Mouse (Mus musculus): ENCODE measurements around the gene Rgcc. TPM values are rescaled to one million over a fixed set of nuclear protein-coding genes. Genes with fewer than 3 reads are reported as not detected.

The Rgcc gene
- polyA plus RNA-seq, 1 experiment from 2014 or later = 65.4 TPM

DNA sequence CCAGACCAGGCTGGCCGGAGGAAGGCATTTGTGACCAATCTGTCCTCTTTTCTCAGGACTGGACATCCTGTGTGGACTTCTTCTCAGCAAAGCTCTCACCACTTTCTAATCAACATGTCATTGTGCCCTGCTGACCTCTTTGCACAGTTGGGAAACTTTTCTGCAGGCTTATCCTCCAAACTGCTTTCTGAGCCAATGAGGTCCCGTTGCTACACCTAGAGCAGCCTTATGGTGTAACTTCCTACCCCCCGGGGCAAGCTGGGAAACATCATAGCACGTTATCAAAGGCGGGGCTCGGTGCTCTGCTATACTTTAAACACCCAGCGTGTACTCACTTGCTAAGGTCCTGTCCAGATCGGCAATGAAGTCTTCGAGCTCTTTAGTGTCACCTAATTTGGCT is 11.5 kb downstream of the Rgcc start:
- Histone ChIP-seq H3K4me1 (peaks cover 28% of the 10 kb centered on the region), H3K4me3 (no peak overlapping the region), H3K9ac (no peak overlapping the region), H3K27ac (no peak overlapping the region), H3K27me3 (no peaks in the 10 kb centered on the region), H3K36me3 (no peaks in the 10 kb centered on the region), H3K9me3 (no peaks in the 10 kb centered on the region), H3K4me2 (no peak overlapping the region)
- ATAC-seq (ENCODE audit: insufficient number of reproducible peaks, low FRiP score, low TSS enrichment, low read depth) = no peak
- 21% methylated on average over 9 of the region's 9 CpGs for WGBS

- no peak overlapping the region for H3K4me2 ChIP-seq
- H3K36me3 ChIP-seq = no peaks in the 10 kb centered on the region
- H3K9me3 ChIP-seq = no peaks in the 10 kb centered on the region
- 57% methylated on average over 3 of the region's 3 CpGs for WGBS
- H3K9ac ChIP-seq = no peak overlapping the region
- H3K4me1 ChIP-seq = peaks cover 26% of the 10 kb centered on the region
- no peak for ATAC-seq (ENCODE audit: insufficient number of reproducible peaks, low FRiP score, low TSS enrichment, low read depth)
- H3K27ac ChIP-seq = no peak overlapping the region
- H3K27me3 ChIP-seq = no peaks in the 10 kb centered on the region
- no peak overlapping the region for H3K4me3 ChIP-seq
Observed at GRCm38 (mm10) chr14:79288280-79288679, 13.2 kb downstream of the Rgcc start.

- no peak overlapping the region for H3K27ac ChIP-seq
Observed at GRCm38 (mm10) chr14:79287251-79287863, 14.1 kb downstream of the Rgcc start.

GRCm38 (mm10) chr14:79285549-79285948 is 15.9 kb downstream of the Rgcc start:
- Histone ChIP-seq H3K9me3 (no peaks in the 10 kb centered on the region), H3K4me3 (no peak overlapping the region), H3K27ac (no peak overlapping the region), H3K9ac (no peak overlapping the region), H3K27me3 (no peaks in the 10 kb centered on the region), H3K4me1 (peaks cover 10% of the 10 kb centered on the region), H3K36me3 (no peaks in the 10 kb centered on the region), H3K4me2 (no peak overlapping the region)
- 95% methylated on average over 5 of the region's 5 CpGs for WGBS
- no peak for ATAC-seq (ENCODE audit: insufficient number of reproducible peaks, low FRiP score, low TSS enrichment, low read depth)

More at GRCm38 (mm10) chr14:79287251-79287863, 14.1 kb downstream of the Rgcc start:
- H3K4me3 ChIP-seq = no peak overlapping the region
- H3K36me3 ChIP-seq = no peaks in the 10 kb centered on the region
- ATAC-seq (ENCODE audit: insufficient number of reproducible peaks, low FRiP score, low TSS enrichment, low read depth) = no peak
- no peak overlapping the region for H3K4me2 ChIP-seq
- WGBS = 87% methylated on average over 7 of the region's 7 CpGs
- no peaks in the 10 kb centered on the region for H3K9me3 ChIP-seq
- H3K4me1 ChIP-seq = peaks cover 17% of the 10 kb centered on the region
- H3K9ac ChIP-seq = no peak overlapping the region
- H3K27me3 ChIP-seq = no peaks in the 10 kb centered on the region

DNA sequence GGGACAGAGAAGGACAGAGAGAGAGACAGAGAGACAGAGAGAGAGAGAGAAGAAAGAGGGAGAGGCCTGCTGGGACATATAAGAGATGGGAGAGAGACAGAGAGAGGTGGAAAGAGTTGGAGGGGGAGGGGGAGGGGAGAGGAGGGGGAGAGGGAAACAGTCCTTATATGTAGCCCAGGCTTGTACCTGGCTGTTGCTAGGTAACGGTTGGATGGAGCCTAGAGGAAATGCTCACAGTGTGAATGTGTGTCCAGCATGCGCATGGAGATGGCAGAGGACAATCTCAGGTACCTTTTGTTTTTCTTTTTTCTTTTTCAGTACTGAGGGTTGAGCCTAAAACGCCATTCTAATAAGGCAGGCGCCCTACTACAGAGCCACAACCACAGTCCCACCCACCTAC is 16.8 kb downstream of the Rgcc start:
- 81% methylated on average over 4 of the region's 4 CpGs for WGBS

DNA sequence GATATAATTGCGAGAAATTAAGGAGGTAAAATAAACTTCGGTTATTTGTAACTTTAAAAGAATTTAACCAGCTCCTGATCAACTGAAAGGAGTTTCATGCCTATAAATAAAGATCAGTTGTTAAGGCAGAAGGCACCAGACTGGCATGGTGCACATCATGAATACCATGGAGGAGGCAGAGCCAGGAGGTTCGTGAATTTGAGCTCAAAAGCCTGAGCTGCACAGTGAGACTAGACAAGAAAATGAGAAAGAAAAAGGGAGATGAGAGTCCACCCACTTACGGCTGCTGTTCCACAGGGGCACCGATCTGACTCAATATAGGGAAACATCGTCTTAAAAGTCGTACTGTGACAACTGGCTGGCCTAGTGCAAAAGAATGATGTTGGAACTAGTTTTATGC is 17.5 kb downstream of the Rgcc start:
- Histone ChIP-seq H3K27ac (no peak overlapping the region), H3K4me3 (no peak overlapping the region), H3K9me3 (no peaks in the 10 kb centered on the region), H3K4me2 (no peak overlapping the region), H3K36me3 (no peaks in the 10 kb centered on the region), H3K27me3 (no peaks in the 10 kb centered on the region), H3K9ac (no peak overlapping the region), H3K4me1 (0 out of 2 replicates have a peak, but pooled peaks cover 5% of the 10 kb centered on the region)
- WGBS = 89% methylated on average over 7 of the region's 7 CpGs
- ATAC-seq (ENCODE audit: insufficient number of reproducible peaks, low FRiP score, low TSS enrichment, low read depth) = no peak

More for the DNA sequence above, 16.8 kb downstream of the Rgcc start:
- Histone ChIP-seq H3K4me1 (peaks cover 3% of the 10 kb centered on the region; the same call in 1 of the 2 replicates), H3K9ac (no peak overlapping the region), H3K4me3 (no peak overlapping the region), H3K27me3 (no peaks in the 10 kb centered on the region), H3K27ac (no peak overlapping the region), H3K36me3 (no peaks in the 10 kb centered on the region), H3K4me2 (no peak overlapping the region), H3K9me3 (no peaks in the 10 kb centered on the region)
- no peak for ATAC-seq (ENCODE audit: insufficient number of reproducible peaks, low FRiP score, low TSS enrichment, low read depth)

GRCm38 (mm10) chr14:79281894-79282553 is 19.4 kb downstream of the Rgcc start:
- 85% methylated on average over 9 of the region's 9 CpGs for WGBS
- H3K27ac ChIP-seq = no peak overlapping the region
- H3K4me3 ChIP-seq = no peak overlapping the region
- 0 out of 2 replicates have a peak, but pooled peaks cover 5% of the 10 kb centered on the region for H3K4me1 ChIP-seq
- H3K36me3 ChIP-seq = no peaks in the 10 kb centered on the region
- no peak overlapping the region for H3K4me2 ChIP-seq
- ATAC-seq (ENCODE audit: insufficient number of reproducible peaks, low FRiP score, low TSS enrichment, low read depth) = no peak
- no peaks in the 10 kb centered on the region for H3K9me3 ChIP-seq
- no peak overlapping the region for H3K9ac ChIP-seq
- no peaks in the 10 kb centered on the region for H3K27me3 ChIP-seq

- WGBS = 84% methylated on average over 9 of the region's 9 CpGs
- no peaks in the 10 kb centered on the region for H3K36me3 ChIP-seq
- ATAC-seq (ENCODE audit: insufficient number of reproducible peaks, low FRiP score, low TSS enrichment, low read depth) = no peak
- no peak overlapping the region for H3K4me2 ChIP-seq
- H3K4me3 ChIP-seq = no peak overlapping the region
- no peaks in the 10 kb centered on the region for H3K27me3 ChIP-seq
- H3K27ac ChIP-seq = no peak overlapping the region
- H3K9ac ChIP-seq = no peak overlapping the region
- 0 out of 2 replicates have a peak, but pooled peaks cover 5% of the 10 kb centered on the region for H3K4me1 ChIP-seq
- H3K9me3 ChIP-seq = no peaks in the 10 kb centered on the region
Observed at GRCm38 (mm10) chr14:79280456-79280855, 21.0 kb downstream of the Rgcc start.

DNA sequence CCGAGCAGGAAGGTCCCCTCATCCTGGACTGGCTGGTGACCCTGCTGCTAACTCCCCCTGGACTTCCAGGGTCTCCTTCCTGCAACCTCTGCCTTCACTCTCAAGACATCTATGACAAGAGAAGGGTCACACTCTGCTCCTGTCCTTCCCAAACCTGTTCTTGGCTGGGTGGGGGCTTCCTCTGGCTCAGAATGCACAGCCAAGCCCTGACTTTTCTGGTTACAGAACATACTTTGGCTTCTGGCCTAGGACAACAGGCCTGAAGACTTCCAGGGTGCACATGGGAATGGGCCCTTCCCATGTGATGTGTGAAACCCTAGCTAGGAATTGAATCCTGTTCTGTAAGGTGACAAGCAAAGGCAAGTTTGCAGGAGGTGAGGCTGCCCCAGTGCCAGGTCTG is 22.0 kb downstream of the Rgcc start:
- peak overlapping the region; percentile 23; the same call in 1 of the 2 replicates for H3K27ac ChIP-seq
- no peak for ATAC-seq (ENCODE audit: insufficient number of reproducible peaks, low FRiP score, low TSS enrichment, low read depth)
- H3K27me3 ChIP-seq = no peaks in the 10 kb centered on the region
- 68% methylated on average over 1 of the region's 1 CpGs for WGBS
- no peak overlapping the region for H3K4me2 ChIP-seq
- H3K36me3 ChIP-seq = no peaks in the 10 kb centered on the region
- 0 out of 2 replicates have a peak, but pooled peaks cover 5% of the 10 kb centered on the region for H3K4me1 ChIP-seq
- H3K9ac ChIP-seq = no peak overlapping the region
- H3K4me3 ChIP-seq = no peak overlapping the region
- H3K9me3 ChIP-seq = no peaks in the 10 kb centered on the region

GRCm38 (mm10) chr14:79278927-79279326 is 22.5 kb downstream of the Rgcc start:
- WGBS = 84% methylated on average over 4 of the region's 4 CpGs
- H3K36me3 ChIP-seq = no peaks in the 10 kb centered on the region
- no peak overlapping the region for H3K9ac ChIP-seq
- no peaks in the 10 kb centered on the region for H3K9me3 ChIP-seq
- no peak overlapping the region for H3K27ac ChIP-seq
- H3K4me1 ChIP-seq = 0 out of 2 replicates have a peak, but pooled peaks cover 5% of the 10 kb centered on the region
- no peak overlapping the region for H3K4me2 ChIP-seq
- H3K27me3 ChIP-seq = no peaks in the 10 kb centered on the region
- no peak for ATAC-seq (ENCODE audit: insufficient number of reproducible peaks, low FRiP score, low TSS enrichment, low read depth)
- no peak overlapping the region for H3K4me3 ChIP-seq

- H3K9ac ChIP-seq = no peak overlapping the region
- no peaks in the 10 kb centered on the region for H3K27me3 ChIP-seq
- no peaks in the 10 kb centered on the region for H3K9me3 ChIP-seq
- H3K27ac ChIP-seq = no peak overlapping the region
- no peak for ATAC-seq (ENCODE audit: insufficient number of reproducible peaks, low FRiP score, low TSS enrichment, low read depth)
- H3K4me1 ChIP-seq = 0 out of 2 replicates have a peak, but pooled peaks cover 5% of the 10 kb centered on the region
- no peak overlapping the region for H3K4me2 ChIP-seq
- H3K4me3 ChIP-seq = no peak overlapping the region
- whole genome bisulfite sequencing = 58% methylated on average over 7 of the region's 7 CpGs
- H3K36me3 ChIP-seq = no peaks in the 10 kb centered on the region
Observed at GRCm38 (mm10) chr14:79277922-79278321, 23.5 kb downstream of the Rgcc start.

- WGBS = 76% methylated on average over 8 of the region's 8 CpGs
- Histone ChIP-seq H3K36me3 (no peaks in the 10 kb centered on the region), H3K27me3 (no peaks in the 10 kb centered on the region), H3K9ac (no peak overlapping the region), H3K4me1 (0 out of 2 replicates have a peak, but pooled peaks cover 5% of the 10 kb centered on the region), H3K9me3 (no peaks in the 10 kb centered on the region), H3K4me3 (no peak overlapping the region), H3K27ac (no peak overlapping the region), H3K4me2 (no peak overlapping the region)
- no peak for ATAC-seq (ENCODE audit: insufficient number of reproducible peaks, low FRiP score, low TSS enrichment, low read depth)
Observed at GRCm38 (mm10) chr14:79275870-79276395, 25.5 kb downstream of the Rgcc start.

Data from limb, embryonic 15.5 days (tissue).